Mouse (Mus musculus) layer of hippocampus, adult 2 months (tissue): ENCODE measurements around the gene Tmem135. TPM values are rescaled to one million over a fixed set of nuclear protein-coding genes. Genes with fewer than 3 reads are reported as not detected.

Source experiments
- DNase-seq, 2 experiments: peaks; one replicate each; pipeline ENCODE4 v3.0.0; 2022; ENCODE audit warnings: low spot score in 2 of 2
- H3K27ac ChIP-seq: fragments of 200-600 bp; 2 replicates; pipeline ENCODE4 v1.8.1; 2022
- H3K4me3 ChIP-seq: fragments of 200-600 bp; 2 replicates; pipeline ENCODE4 v1.8.1; 2022; ENCODE audit warnings: mild to moderate bottlenecking
- CTCF ChIP-seq: fragments of 200-600 bp; conservative IDR thresholded peaks from 2 replicates; pipeline ENCODE4 v1.8.1; 2022; ENCODE audit warnings: antibody characterized with exemption, mild to moderate bottlenecking, moderate library complexity
- total RNA-seq, 2 experiments: library from RNA; stranded (reverse); gene quantifications; 2 replicates each; pipeline ENCODE4 v1.2.3; 2021

Gene Tmem135
- total RNA-seq, 2 experiments from 2014 or later, result 73.3 to 74.1 TPM

- no peak for DNase-seq
- Histone ChIP-seq H3K27ac (no peak overlapping the region), H3K4me3 (no peak overlapping the region)
- no peak for TF ChIP-seq CTCF
Observed at GRCm38 (mm10) chr7:89198499-89198898, 205.5 kb downstream of the Tmem135 start.

GRCm38 (mm10) chr7:89193459-89193858 lies 210.6 kb downstream of the Tmem135 start:
- H3K27ac ChIP-seq, result peak overlapping the region; percentile 36
- no peak for DNase-seq
- no peak for TF ChIP-seq CTCF
- no peak overlapping the region for H3K4me3 ChIP-seq

GRCm38 (mm10) chr7:89183928-89184327 lies 220.1 kb downstream of the Tmem135 start:
- Histone ChIP-seq H3K4me3 (no peak overlapping the region), H3K27ac (no peak overlapping the region)
- DNase-seq, result no peak
- TF ChIP-seq CTCF, result no peak

- no peak for DNase-seq
- TF ChIP-seq CTCF, result no peak
- no peak overlapping the region for H3K4me3 ChIP-seq
- H3K27ac ChIP-seq, result no peak overlapping the region
Observed at GRCm38 (mm10) chr7:89182943-89183342, 221.1 kb downstream of the Tmem135 start.

GRCm38 (mm10) chr7:89181285-89181684 lies 222.7 kb downstream of the Tmem135 start:
- Histone ChIP-seq H3K27ac (no peak overlapping the region), H3K4me3 (no peak overlapping the region)
- no peak for DNase-seq
- TF ChIP-seq CTCF, result no peak

- peak in 1 of 2 experiments; percentile 53 for DNase-seq
- H3K4me3 ChIP-seq, result no peak overlapping the region
- H3K27ac ChIP-seq, result peak overlapping the region; percentile 61
- no peak for TF ChIP-seq CTCF
Observed at GRCm38 (mm10) chr7:89178601-89179000, 225.4 kb downstream of the Tmem135 start.

GRCm38 (mm10) chr7:89177926-89178325 lies 226.1 kb downstream of the Tmem135 start:
- DNase-seq, result no peak
- TF ChIP-seq CTCF, result no peak
- peak overlapping the region; percentile 61 for H3K27ac ChIP-seq
- H3K4me3 ChIP-seq, result no peak overlapping the region

- DNase-seq, result no peak
- no peak overlapping the region for H3K27ac ChIP-seq
- TF ChIP-seq CTCF, result no peak
- H3K4me3 ChIP-seq, result no peak overlapping the region
Observed at GRCm38 (mm10) chr7:89174430-89174829, 229.6 kb downstream of the Tmem135 start.

- Histone ChIP-seq H3K4me3 (no peak overlapping the region), H3K27ac (no peak overlapping the region)
- no peak for TF ChIP-seq CTCF
- DNase-seq, result no peak
Observed at GRCm38 (mm10) chr7:89173018-89173417, 231.0 kb downstream of the Tmem135 start.

GRCm38 (mm10) chr7:89171790-89172467 lies 232.1 kb downstream of the Tmem135 start:
- DNase-seq, result no peak
- no peak for TF ChIP-seq CTCF
- H3K27ac ChIP-seq, result no peak overlapping the region
- H3K4me3 ChIP-seq, result no peak overlapping the region

GRCm38 (mm10) chr7:89168606-89169005 lies 235.4 kb downstream of the Tmem135 start:
- peak; percentile 99 for TF ChIP-seq CTCF

GRCm38 (mm10) chr7:89165528-89165927 lies 238.5 kb downstream of the Tmem135 start:
- no peak for TF ChIP-seq CTCF
- Histone ChIP-seq H3K27ac (no peak overlapping the region), H3K4me3 (no peak overlapping the region)
- no peak for DNase-seq

More at GRCm38 (mm10) chr7:89168606-89169005, 235.4 kb downstream of the Tmem135 start:
- Histone ChIP-seq H3K4me3 (no peak overlapping the region), H3K27ac (no peak overlapping the region)
- DNase-seq, result peak; percentile 63 to 85

- TF ChIP-seq CTCF, result no peak
- peak overlapping the region; percentile 7; the same call in 1 of the 2 replicates for H3K27ac ChIP-seq
- no peak overlapping the region for H3K4me3 ChIP-seq
- DNase-seq, result no peak
Observed at GRCm38 (mm10) chr7:89161610-89162378, 242.2 kb downstream of the Tmem135 start.
